Mouse (Mus musculus) small intestine, adult 2 months (tissue): ENCODE results near the gene Slc43a2.

ENCODE experiments used
- CTCF ChIP-seq: fragments of 200-500 bp; IDR thresholded peaks from 2 replicates; pipeline ENCODE4 v1.5.1; 2012; ENCODE audit warnings: low read depth, mild to moderate bottlenecking, control low read depth, inconsistent platforms, low read length, moderate library complexity, mixed read lengths; ENCODE audit not compliant: insufficient replicate concordance, insufficient read length; ENCODE audit errors: extremely low read depth
- POLR2A ChIP-seq: fragments of 200-500 bp; IDR thresholded peaks from 2 replicates; pipeline ENCODE4 v1.6.1; 2012; ENCODE audit warnings: low read depth, mild to moderate bottlenecking, control low read depth, inconsistent platforms, low read length, moderate library complexity

GRCm38 (mm10) chr11:75535106-75535795 is 3.8 kb downstream of the Slc43a2 start:
- TF ChIP-seq CTCF, result no peak
- TF ChIP-seq POLR2A, result no peak; the same call in 1 of the 2 replicates
